14 mouse cellular contexts compared by ENCODE assay signal in genomic region chr10:20382807-20383419, GRCm38 (mm10). TPM values are rescaled to one million over a fixed set of nuclear protein-coding genes. Genes with fewer than 3 reads are reported as not detected.
DNase-seq lines count a peak whose midpoint lies in the region; ATAC-seq and TF ChIP-seq lines count a peak whose summit lies in the region.
"Had no signal": no experiment of that assay in that cellular context is flagged by ENCODE, and none has a peak within 500 bp of the region (broad histone marks: within the 10 kb centered on the region; RNA-seq: fewer than 3 reads in every experiment).

No protein-coding gene starts in this region.

- WGBS in embryonic facial prominence, embryonic 10.5 days, result 86% methylated on average over 6 of the region's 6 CpGs
- WGBS in hindbrain, embryonic 13.5 days, result 75% methylated on average over 6 of the region's 6 CpGs
- 80% methylated on average over 6 of the region's 6 CpGs for WGBS in neural tube, embryonic 13.5 days

- no peak overlapping the region for H3K4me2 ChIP-seq in hindbrain, embryonic 13.5 days
- no peak overlapping the region for H3K4me2 ChIP-seq in neural tube, embryonic 13.5 days
- H3K4me2 ChIP-seq: embryonic facial prominence, embryonic 13.5 days; liver, embryonic 12.5 days had no signal

- no peak overlapping the region for H3K9ac ChIP-seq in hindbrain, embryonic 13.5 days
- H3K9ac ChIP-seq in neural tube, embryonic 13.5 days, result no peak overlapping the region
- H3K9ac ChIP-seq: embryonic facial prominence, embryonic 13.5 days; liver, embryonic 12.5 days had no signal

- no peaks in the 10 kb centered on the region for H3K27me3 ChIP-seq in embryonic facial prominence, embryonic 10.5 days (replicated peaks; ENCODE audit: low read depth, poor library complexity, severe bottlenecking)
- H3K27me3 ChIP-seq in hindbrain, embryonic 13.5 days, result no peaks in the 10 kb centered on the region
- no peaks in the 10 kb centered on the region for H3K27me3 ChIP-seq in neural tube, embryonic 13.5 days
- H3K27me3 ChIP-seq: embryonic facial prominence, embryonic 13.5 days had no signal

- H3K27ac ChIP-seq in layer of hippocampus, adult 2 months, result peak overlapping the region; percentile 23; the same call in 1 of the 2 replicates
- H3K27ac ChIP-seq in embryonic facial prominence, embryonic 10.5 days (replicated peaks), result no peak overlapping the region
- H3K27ac ChIP-seq in hindbrain, embryonic 13.5 days, result no peak overlapping the region
- H3K27ac ChIP-seq in neural tube, embryonic 13.5 days (replicated peaks), result no peak overlapping the region
- H3K27ac ChIP-seq: embryonic facial prominence, embryonic 13.5 days; heart, embryonic 10.5 days; liver, embryonic 12.5 days had no signal

- H3K9me3 ChIP-seq in embryonic facial prominence, embryonic 10.5 days, result no peaks in the 10 kb centered on the region
- no peaks in the 10 kb centered on the region for H3K9me3 ChIP-seq in hindbrain, embryonic 13.5 days
- H3K9me3 ChIP-seq in neural tube, embryonic 13.5 days, result no peaks in the 10 kb centered on the region
- H3K9me3 ChIP-seq: embryonic facial prominence, embryonic 13.5 days; heart, embryonic 10.5 days; liver, embryonic 12.5 days had no signal

- peaks cover 9% of the 10 kb centered on the region for H3K4me1 ChIP-seq in embryonic facial prominence, embryonic 10.5 days
- H3K4me1 ChIP-seq in hindbrain, embryonic 13.5 days (replicated peaks), result peaks cover 11% of the 10 kb centered on the region
- 0 out of 2 replicates have a peak, but pooled peaks cover 6% of the 10 kb centered on the region for H3K4me1 ChIP-seq in neural tube, embryonic 13.5 days (replicated peaks)
- H3K4me1 ChIP-seq: liver, embryonic 12.5 days had no signal

- H3K36me3 ChIP-seq in embryonic facial prominence, embryonic 10.5 days (replicated peaks), result no peaks in the 10 kb centered on the region
- no peaks in the 10 kb centered on the region for H3K36me3 ChIP-seq in hindbrain, embryonic 13.5 days
- H3K36me3 ChIP-seq in neural tube, embryonic 13.5 days, result no peaks in the 10 kb centered on the region
- H3K36me3 ChIP-seq: embryonic facial prominence, embryonic 13.5 days; heart, embryonic 10.5 days; liver, embryonic 12.5 days had no signal

- DNase-seq in layer of hippocampus, adult 2 months (ENCODE audit: low spot score in 2 of 2), result peak in 1 of 2 experiments; percentile 16
- DNase-seq in layer of hippocampus, postnatal 25 days (ENCODE audit: extremely low spot score in 1 of 2, low spot score in 1 of 2), result no peak
- peak; percentile 17 for DNase-seq in embryonic facial prominence, embryonic 10.5 days (ENCODE audit: low spot score)
- DNase-seq in lung, postnatal 4 days, result no peak
- no peak for DNase-seq in yolk sac, embryonic 10.5 days (ENCODE audit: low spot score)
- DNase-seq: adrenal gland, postnatal 25 days; cerebellum, adult 18-20 months; kidney, postnatal 4 days; thymus, postnatal 4 days had no signal

- H3K4me3 ChIP-seq in layer of hippocampus, adult 2 months, result no peak overlapping the region
- H3K4me3 ChIP-seq in embryonic facial prominence, embryonic 10.5 days, result no peak overlapping the region
- no peak overlapping the region for H3K4me3 ChIP-seq in hindbrain, embryonic 13.5 days
- no peak overlapping the region for H3K4me3 ChIP-seq in neural tube, embryonic 13.5 days
- H3K4me3 ChIP-seq: embryonic facial prominence, embryonic 13.5 days; heart, embryonic 10.5 days; liver, embryonic 12.5 days had no signal

- TF ChIP-seq CTCF in layer of hippocampus, adult 2 months (conservative IDR thresholded peaks at IDR 0.05), result no peak

- peak; percentile 71 for ATAC-seq in hindbrain, embryonic 13.5 days (ENCODE audit: low FRiP score)
- ATAC-seq in neural tube, embryonic 13.5 days (ENCODE audit: low read depth), result peak; percentile 63
- ATAC-seq: liver, embryonic 12.5 days had no signal

RNA-seq across cellular contexts. Expression of gene Mtfr2, which starts 35.3 kb away (rescaled TPM):
- total RNA-seq in layer of hippocampus, adult 2 months (2021), result under 1 TPM; 0.49 to 0.67 TPM
- total RNA-seq in layer of hippocampus, postnatal 25 days (2021), result under 1 TPM; 0.44 to 0.70 TPM
- 3.2 and 3.4 TPM in 2 replicates for polyA plus RNA-seq in embryonic facial prominence, embryonic 10.5 days (2016; fragmentation: Nextera tagmentation; extraction: Ambion mirVana)
- polyA plus RNA-seq in hindbrain, embryonic 13.5 days (2015; fragmentation: Nextera tagmentation; extraction: Ambion mirVana), result 0.36 and 1.4 TPM in 2 replicates
- polyA plus RNA-seq in neural tube, embryonic 13.5 days (2015; fragmentation: Nextera tagmentation; extraction: Ambion mirVana), result 0.36 and 0.42 TPM in 2 replicates
